Mouse (Mus musculus) retina, adult 2 months (tissue): ENCODE measurements around the gene Prps1l1.

ENCODE experiments used
- DNase-seq: peaks from one replicate; pipeline ENCODE4 v3.0.0-alpha.2; 2012; ENCODE audit warnings: low read depth, low spot score

Prps1l1 gene

DNA sequence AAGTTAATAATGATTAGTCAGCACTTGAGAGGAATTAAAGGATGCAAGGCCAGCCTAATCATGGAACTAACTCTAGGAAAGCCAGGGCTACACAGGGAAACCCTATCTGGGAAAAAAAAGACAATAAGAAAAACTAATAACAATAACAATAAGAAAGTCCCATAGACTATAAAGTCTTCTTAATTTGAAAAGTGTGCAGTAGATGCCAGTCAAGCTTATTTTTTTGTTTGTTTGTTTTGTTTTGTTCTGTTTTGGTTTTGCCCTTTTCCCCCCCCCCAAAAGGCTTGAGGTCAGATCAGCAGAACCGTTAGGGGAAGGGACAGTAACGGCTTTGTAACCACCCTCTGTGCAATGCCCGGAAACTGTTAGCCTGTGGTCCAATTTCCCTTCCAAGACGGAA, at the start of gene Prps1l1:
TSS of gene Prps1l1 (plus strand) at position 301 of the 400 bp plus-strand sequence.
- DNase-seq = no peak

DNA sequence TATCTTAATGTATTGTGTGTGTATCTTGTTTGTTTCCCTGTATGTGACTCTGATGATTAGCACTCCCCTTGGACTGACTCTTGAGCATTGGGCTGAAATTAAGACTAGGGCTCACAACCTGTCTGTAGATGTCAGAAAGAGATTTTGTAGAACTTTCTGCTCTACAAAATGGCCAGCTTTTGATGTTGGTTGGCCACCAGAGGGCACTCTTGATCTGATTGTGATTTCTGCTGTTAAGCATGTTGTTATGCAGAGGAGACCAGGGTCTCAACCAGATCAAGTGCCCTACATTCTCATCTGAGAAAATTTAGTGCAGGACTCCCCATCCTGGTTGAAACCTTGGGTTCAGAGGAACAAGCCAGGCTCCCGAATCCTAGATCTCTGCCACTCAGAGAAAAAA, 46.6 kb upstream of the Prps1l1 start:
- no peak for DNase-seq

DNA sequence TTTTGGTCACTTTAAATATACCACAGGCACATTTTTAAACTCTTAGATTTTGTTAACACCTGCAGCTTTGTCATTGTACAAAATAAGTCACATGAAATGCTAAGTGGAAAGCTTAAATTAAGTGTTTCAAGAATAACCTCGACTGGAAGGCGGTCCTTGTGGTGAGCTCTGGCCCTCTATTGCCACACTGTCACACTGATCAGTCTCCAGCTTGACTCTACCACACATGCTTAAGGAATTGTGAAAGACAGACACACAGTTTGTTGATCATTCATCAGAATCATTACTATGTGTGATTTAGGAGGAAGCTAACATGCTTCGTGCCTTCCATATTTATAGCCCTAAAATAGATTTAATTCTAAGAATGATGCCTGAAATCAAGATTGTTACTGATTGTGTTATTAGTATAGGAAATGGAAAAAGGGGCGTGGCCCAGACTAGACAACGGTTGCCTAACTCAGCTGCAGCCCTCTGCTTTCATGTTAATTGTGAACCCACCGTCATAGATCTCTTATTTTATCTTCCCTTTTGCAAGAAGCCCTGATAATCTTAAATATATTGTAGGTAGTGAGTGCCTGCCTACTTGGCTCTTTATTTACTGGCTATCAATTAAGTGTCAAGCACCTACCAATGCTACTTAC, 35.4 kb upstream of the Prps1l1 start:
- DNase-seq = no peak

DNA sequence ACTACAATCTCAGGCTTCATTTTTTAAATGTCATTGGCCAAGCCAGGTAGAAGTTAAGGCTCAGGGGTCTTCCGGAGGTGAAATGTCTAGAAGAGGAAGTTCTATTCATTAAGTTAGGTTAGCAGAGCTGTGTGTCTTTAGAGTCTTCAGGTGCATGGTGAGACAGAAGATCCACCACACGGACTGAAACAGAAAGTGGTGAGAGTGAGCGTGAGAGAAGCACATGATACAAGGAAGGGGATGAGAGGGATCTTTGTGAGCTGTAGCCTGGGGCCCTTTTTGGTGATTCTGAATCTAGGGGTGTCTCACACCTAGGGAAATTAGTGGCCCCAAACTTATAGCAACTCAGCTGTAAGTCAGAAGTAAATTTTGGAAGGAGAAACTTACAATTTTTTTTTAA, 8.6 kb upstream of the Prps1l1 start:
- no peak for DNase-seq

DNA sequence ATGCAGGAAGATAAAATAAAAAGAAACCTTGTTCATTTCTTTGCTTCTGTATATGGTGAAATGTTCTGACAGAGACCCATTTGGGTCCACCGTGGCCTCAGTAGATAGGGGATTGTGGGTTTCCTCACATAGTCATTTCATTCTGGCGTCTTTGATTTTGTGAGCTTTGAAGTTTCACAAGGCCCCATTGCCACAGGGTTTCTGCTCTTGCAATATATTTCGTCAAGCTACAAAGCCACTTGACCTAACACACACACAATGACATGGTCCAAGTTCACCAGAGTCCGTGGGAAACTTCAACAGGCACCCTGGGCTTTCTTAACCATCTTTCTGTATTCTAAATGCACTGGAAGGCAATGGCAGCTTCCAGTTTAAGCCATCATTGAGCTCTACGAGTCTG, 1.3 kb downstream of the Prps1l1 start:
- no peak for DNase-seq

DNA sequence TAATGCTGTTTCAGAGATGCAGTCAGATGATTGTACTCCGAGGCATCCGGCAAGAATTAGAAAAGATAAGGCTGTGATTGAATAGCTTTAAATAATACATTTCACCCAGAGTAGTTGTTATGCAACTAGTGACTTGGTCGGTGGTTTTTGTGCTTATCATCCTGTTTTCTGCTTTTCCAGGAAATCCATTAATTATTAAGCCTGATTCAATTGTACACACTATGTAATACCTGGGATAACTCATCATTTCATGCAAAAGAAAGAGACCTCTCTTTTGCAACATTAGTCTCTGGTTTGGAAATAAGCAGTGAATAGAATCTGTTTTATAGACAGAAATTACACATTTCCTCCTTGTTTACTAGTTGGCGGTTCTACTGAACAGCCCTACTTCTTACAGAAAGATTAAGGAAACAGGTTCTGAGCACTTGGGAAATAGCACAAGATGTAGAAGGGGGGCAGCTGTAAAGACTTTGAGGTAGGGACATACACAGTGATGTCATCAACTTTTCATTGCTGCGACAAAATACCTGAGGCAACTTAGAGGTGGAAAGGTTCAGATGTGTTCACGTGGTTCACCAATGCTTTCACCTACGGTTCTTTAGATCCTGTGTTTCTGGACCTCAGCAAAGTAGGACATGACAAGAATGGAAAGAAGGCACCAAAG, 5.1 kb downstream of the Prps1l1 start:
- DNase-seq = no peak

DNA sequence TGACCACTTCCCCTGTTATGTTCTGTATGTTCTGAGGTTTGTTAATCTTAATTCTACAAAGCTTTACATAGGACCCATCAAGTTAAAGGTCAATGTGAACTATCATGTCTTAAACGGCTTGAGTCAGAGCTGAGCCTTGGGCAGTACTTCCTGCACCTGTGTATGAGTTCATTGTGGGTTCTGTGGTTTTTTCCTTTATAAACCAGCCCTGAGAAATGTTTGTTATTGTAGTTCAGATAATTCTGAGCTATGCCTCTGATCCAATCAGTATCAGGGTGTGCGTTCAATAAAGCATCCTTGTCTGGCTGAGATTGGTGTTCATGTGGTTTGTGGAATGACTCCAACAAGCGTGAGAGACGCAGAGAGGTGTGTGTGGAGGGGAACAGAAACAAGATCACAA, 5.8 kb downstream of the Prps1l1 start:
- no peak for DNase-seq

DNA sequence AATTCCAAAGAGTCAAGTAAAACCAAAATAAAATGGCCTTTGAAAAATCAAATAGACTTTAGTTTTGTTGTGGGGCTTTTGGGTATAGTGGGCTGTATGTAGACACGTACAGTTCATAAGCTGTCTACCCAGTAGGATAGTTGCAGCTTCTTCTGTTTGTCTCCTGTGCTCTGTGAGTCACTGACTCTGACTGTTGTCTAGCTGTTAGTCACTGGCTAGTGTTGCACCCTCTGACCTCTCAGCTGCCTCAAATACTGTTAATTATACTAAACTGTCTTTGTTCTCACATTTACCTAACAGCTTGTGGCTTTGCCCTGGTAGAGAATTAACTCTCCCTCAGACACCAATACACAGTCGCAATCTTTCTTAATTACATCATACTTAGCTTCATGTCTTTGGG, 7.3 kb downstream of the Prps1l1 start:
- no peak for DNase-seq

DNA sequence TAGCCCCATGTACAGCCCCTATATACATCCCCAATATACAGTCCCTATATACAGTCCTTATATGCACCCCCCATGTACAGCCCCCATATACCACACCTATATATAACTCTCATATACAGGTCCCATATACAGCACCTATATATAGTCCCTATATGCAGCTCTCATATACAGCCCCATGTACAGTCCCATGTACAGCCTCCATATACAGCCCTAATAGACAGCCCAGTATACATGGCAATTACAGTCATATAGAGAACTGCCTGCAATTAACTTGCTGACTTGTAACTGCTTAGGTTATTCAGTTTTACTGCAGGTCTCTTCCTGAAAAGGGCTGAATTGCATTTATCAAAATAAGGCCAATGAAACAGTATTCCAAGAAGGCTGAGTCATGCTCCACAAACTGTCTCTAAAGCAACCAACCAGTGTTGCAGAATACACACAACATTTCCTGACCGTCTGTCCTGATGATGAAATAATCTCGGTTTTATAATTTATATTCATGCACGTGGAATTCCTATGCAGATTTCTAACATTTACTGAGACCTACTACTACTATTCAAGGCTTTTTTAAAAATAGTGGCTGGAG, 13.1 kb downstream of the Prps1l1 start:
- DNase-seq = no peak

DNA sequence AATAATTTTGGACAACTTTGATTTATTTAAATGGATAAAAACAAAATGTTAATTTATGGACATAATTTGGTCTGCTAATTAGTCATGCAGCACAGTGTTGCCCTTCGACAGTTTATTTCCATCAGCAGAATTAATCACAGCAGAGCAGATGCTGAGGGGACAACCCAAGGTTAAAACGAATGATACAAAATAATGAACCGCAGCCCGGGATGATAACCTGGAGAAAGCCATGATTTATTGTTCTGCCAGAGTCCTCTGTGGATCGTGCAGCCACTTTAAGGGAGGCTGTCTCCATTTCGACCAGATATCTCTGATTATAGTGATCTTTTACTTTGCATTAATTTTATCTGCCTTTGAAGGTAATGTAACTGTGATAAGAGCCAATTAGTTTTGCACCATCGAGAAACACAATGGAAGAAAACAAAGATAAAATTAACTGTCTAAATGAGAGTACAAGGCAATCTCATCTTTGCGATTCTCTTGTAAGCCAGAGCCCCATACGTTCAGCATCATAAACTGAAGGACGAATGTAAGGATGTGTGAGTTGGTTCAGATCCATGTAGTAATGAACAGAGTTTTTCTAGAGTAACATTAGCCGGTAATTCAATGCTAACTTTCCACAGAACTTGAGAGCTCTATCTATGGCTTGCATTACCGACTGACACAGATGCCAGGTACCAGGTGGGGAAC, 14.4 kb downstream of the Prps1l1 start:
- DNase-seq = no peak

DNA sequence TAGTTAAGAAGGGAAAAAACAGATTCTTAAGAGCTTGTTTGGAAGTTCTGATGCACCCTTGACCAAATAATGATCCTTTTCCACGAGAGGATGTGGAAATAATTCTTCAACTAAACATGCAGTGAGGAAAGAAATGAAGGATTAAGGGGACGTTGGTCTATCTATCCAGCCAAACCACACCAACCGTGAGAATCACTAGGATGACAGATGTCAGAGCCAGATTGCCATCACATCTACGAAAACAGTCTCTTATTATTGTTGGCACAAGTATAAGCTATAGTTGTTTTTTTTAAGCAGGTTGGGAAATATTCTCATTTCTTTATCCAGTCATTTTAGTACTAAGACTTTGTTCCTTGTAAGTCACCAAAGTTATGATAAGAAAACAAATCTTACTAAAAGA, 15.8 kb downstream of the Prps1l1 start:
- no peak for DNase-seq

DNA sequence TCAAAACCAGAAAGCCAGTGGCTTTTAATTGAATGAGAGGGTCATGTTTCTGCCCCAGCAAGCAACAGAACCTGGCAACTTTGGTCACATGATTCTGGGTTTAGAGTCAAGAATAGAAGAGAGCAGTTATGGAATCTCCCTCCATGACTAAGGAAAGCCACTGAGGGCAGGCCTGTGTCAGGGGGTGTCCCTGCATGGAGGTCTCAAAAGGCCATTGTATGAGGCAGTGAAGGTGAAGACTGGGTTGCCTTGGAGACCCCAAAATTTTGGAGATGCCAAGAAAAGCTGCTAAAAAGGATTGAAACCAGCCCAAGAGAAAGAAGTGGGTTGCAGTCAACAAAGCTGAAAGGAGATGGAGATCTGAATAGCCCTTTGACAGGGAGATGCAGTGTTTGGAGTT, 21.2 kb downstream of the Prps1l1 start:
- DNase-seq = no peak

DNA sequence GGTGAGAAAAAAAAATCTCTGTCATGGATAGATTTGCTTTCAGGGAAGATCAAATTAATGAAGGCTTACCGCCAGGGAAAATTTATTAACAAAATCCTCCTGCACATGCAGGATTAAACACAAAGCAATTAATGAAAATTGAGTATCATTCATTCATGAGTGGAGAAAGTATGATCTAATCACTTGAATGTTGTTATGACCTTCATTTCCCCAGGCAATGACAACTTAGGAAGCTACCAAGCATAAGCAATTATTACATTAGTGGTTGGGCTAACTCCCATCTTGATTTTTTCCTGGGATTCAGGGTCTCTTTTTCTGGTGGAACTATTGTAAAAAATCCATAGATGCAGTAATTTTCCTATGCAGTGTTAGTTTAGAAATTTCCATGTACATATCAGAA, 23.3 kb downstream of the Prps1l1 start:
- no peak for DNase-seq

DNA sequence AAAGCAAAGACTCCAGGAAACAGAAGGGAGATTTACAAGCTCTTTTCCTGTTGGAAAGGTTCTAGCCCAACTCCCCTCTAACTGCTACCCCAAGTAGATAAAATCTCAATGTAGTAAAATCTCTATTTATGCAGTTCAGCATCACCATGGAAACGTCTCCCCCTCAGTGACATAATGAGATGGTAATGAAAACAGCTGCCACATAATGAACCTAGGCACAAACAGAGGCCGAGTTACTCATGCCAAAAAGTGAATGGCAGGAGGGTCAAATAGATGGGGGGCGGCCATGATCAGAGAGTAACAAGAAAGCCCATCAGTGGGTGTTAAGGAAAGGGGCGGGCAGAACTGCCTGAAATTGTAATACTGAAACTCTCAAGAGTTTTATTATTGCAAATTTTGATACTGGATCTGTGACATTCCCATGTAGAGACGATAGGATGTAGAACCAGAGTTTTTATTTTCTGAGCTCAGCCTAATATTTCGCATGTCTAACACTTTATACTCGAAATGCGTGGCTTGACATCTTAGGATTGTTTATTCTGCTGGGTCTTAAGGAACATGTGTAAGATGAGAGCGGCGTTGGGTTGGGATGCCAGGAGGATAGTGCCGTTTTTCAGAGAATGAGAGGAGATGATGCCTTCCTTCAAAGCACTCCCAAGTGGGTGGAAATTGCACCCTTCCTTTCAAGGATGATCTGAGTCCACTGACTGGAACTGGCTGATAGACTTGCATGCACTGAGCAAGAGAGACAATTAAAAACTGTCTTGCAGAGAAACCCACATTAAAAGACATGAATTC, 24.0 kb downstream of the Prps1l1 start:
- DNase-seq = no peak

DNA sequence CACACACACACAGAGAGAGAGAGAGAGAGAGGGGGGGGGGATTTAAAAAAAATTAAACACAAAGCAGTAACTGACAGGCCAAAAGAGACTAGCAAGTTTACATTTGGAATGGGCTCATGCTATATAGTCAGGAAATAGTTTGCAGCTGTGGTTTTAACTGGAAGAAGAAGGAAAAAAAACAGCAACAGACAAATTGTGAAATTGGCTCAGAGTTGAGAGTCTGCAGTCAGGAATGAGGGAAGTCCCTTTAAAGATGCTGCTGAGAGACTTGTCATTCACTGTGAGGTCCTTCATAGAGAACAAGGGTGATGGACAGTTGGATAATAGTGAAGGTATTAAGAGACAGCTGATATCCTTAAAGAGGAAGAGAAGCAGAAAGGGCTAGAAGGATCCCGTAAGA, 26.9 kb downstream of the Prps1l1 start:
- no peak for DNase-seq

DNA sequence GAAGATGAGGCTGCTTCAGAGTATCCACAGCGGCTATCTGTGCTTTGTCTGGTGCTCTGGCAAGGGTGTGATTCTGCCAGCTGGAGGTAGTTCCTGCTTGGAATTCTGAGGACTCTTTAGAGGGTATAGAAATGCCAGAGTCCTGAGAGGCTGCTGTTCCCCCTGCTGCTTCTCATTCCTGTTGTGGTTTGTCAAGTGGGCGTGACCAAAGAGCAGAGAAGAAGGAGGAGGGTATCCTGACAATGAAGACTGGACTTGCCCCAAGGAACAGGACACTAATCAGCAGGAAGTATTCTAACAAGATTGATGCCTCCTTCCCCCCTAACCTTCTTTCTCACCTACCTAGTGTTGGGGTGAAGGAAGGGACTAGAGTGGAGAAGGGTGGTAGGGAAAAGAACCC, 29.4 kb downstream of the Prps1l1 start:
- no peak for DNase-seq

DNA sequence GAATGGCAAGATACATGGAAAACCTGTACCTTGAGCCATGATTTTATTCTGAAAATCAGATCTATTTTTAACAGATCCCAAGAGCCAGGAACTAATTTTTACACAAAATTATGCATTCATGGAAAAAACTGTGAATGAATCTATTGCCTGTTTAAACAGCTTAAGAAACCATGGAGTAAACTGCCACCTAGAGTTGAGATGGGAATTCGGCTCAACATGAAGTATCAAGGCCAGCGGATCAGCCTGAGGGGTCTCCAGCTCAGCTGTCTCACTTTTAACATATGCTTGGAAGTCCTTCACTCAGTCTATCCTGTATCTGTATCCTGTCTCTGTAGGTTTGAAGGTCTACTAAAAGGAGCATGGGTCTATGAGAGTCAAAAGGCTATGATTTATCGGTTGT, 31.5 kb downstream of the Prps1l1 start:
- DNase-seq = peak; percentile 11

DNA sequence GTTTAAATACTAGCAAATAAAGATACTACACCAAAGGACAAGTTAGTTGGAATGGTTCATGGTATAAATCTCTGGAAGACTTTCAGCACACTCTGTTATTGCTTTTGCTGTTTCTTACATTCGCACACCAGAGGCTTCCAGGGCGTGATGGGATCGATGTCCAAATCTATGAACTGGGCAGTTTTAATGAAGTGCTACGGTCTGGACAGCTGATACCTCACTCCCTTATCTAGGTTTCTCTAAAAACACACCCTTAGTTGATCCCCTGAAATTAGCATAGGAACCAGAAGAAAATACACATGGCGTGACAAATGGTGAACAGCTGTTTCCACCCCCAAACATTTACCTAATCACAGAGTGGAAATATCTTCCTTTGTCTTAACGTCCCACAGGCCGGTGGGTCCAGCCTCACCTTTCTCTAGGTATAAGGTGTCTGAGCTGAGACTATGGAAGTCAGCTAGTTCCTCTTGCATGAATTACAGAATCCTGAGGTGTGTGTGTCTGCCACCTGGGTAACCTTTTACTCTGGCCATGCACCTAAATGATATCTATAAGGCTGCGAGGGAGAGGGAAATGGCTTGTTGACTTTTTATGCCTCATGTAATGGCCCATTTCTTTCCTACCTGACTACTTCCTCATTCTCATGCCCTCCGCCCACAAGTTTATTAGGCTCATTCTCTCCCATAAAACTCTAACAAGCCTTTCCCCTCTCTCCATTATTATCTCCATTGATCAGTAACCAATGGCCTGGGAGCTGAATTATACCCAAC, 32.1 kb downstream of the Prps1l1 start:
- no peak for DNase-seq

DNA sequence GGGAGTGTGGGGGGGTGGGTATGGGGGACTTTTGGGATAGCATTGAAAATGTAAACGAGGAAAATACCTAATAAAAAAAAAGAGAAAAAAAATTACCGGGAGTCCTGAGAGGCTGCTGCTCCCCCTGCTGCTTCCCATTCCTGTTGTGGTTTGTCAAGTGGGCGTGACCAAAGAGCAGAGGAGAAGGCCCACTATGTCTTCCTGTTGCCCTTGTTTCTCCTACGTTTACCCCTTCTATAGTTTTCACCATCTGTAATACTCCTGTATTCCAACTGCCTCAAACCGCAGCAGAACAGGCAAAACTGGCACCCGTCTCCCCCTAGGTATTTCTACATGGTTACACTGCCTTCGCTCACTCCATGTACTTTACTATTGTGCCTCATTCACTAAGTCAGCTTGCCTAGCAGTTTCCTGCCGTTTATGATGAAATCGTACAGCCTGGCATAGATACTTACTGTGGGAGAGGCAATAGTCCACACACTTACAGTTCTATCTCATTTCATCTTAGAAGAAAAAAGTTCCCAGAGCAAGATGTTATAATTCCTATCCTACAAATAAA, 34.2 kb downstream of the Prps1l1 start:
- DNase-seq = no peak

DNA sequence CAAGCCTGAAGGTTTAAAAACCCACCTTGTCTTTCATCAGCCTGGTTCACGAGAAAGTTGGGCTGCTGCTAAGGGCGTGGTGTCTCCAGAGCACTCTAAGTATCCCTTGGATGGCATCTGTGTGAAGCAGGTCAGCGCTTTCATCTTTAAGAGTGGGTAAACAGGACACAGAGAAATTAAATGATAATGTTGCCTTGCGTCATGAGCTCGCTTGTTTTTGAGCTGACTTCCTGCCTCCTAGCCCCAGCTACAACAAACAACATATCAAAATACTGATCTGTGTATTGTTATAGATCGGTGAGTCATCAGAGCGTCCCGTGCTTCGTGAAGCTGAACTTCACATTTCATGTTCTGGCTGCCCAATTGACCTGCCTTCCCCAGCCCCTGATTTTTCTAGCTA, 36.7 kb downstream of the Prps1l1 start:
- no peak for DNase-seq

DNA sequence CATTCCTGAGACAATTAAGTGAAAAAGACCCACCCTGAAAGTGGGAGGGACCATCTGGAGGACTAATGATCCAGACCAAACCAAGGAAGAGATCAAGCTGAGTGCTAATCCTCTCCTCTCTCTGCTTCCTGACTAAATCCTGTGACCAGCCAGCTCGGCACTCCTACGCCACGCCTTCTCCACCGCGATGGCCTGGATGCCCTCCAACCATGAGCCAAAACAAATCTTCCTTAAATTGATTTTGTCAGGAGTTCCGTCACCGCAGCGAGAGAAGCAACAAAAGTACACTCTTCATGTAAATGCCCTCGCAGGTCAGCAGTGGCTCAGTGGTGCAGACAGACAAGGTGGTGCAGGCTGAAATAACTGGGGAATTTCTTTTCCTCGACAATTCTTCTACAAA, 37.5 kb downstream of the Prps1l1 start:
- no peak for DNase-seq
